12 mouse cellular contexts compared by ENCODE assay signal in genomic region chr8:12165487-12166152, GRCm38 (mm10).
DNase-seq lines count a peak whose midpoint lies in the region; ATAC-seq lines count a peak whose summit lies in the region.
"Had no signal": no experiment of that assay in that cellular context is flagged by ENCODE, and none has a peak within 500 bp of the region (broad histone marks: within the 10 kb centered on the region; RNA-seq: fewer than 3 reads in every experiment).

No protein-coding gene starts in this region.

- H3K4me2 ChIP-seq in forebrain, embryonic 12.5 days, result peak overlapping the region; percentile 47
- H3K4me2 ChIP-seq: heart, embryonic 13.5 days; lung, embryonic 15.5 days had no signal

- ATAC-seq in forebrain, embryonic 12.5 days (ENCODE audit: low FRiP score), result peak; percentile 65
- ATAC-seq: intestine, postnatal 0 days had no signal

- H3K9me3 ChIP-seq in forebrain, embryonic 12.5 days, result no peaks in the 10 kb centered on the region
- H3K9me3 ChIP-seq: heart, embryonic 13.5 days; lung, embryonic 15.5 days had no signal

- DNase-seq in embryo, embryonic 10.5 days (ENCODE audit: low spot score), result peak; percentile 75
- peak; percentile 31 for DNase-seq in layer of hippocampus, adult 9-11 months
- peak; percentile 31 for DNase-seq in neural tube, embryonic 10.5 days (ENCODE audit: extremely low spot score, low spot score)
- no peak for DNase-seq in cerebellum, postnatal 36 days
- DNase-seq in thymus, postnatal 36 days, result no peak
- no peak for DNase-seq in kidney, postnatal 10 days
- no peak for DNase-seq in heart, adult 9 months (ENCODE audit: low spot score in 2 of 2)
- DNase-seq: cerebellum, postnatal 10 days had no signal

- H3K27ac ChIP-seq in forebrain, embryonic 12.5 days, result peak overlapping the region; percentile 83
- H3K27ac ChIP-seq: heart, embryonic 13.5 days; lung, embryonic 15.5 days had no signal

- peaks cover 58% of the 10 kb centered on the region for H3K27me3 ChIP-seq in forebrain, embryonic 12.5 days

- peak overlapping the region; percentile 42 for H3K9ac ChIP-seq in forebrain, embryonic 12.5 days
- H3K9ac ChIP-seq: heart, embryonic 13.5 days; lung, embryonic 15.5 days had no signal

- H3K4me1 ChIP-seq in forebrain, embryonic 12.5 days, result peaks cover 56% of the 10 kb centered on the region

- H3K36me3 ChIP-seq in forebrain, embryonic 12.5 days (replicated peaks), result no peaks in the 10 kb centered on the region
- H3K36me3 ChIP-seq: heart, embryonic 13.5 days; lung, embryonic 15.5 days had no signal

- 11% methylated on average over 23 of the region's 23 CpGs for WGBS in forebrain, embryonic 12.5 days

- H3K4me3 ChIP-seq in forebrain, embryonic 12.5 days (replicated peaks), result peak overlapping the region; percentile 14
- H3K4me3 ChIP-seq: heart, embryonic 13.5 days; lung, embryonic 15.5 days had no signal

Comparison
In these comparisons a context has a peak if more than half of its experiments do, and no peak if none do; other contexts are left out.
1. DNase-seq: peak in embryo, embryonic 10.5 days (single experiment), layer of hippocampus, adult 9-11 months (single experiment) and neural tube, embryonic 10.5 days (single experiment); none in cerebellum, postnatal 36 days (0 of 2), thymus, postnatal 36 days (0 of 2), kidney, postnatal 10 days (single experiment) and heart, adult 9 months (0 of 2).